Mouse (Mus musculus) kidney, postnatal 14 days (tissue): ENCODE measurements at regions not wholly inside any gene's neighbourhood (a gene's known extent, or its start where the extent isn't known, plus 50 kb on each side); places are given as distances from the start of the nearest gene placed in this dataset.

Source experiments
- DNase-seq: peaks from one replicate; pipeline ENCODE4 v3.0.0; 2022; ENCODE audit warnings: mixed read lengths

DNA sequence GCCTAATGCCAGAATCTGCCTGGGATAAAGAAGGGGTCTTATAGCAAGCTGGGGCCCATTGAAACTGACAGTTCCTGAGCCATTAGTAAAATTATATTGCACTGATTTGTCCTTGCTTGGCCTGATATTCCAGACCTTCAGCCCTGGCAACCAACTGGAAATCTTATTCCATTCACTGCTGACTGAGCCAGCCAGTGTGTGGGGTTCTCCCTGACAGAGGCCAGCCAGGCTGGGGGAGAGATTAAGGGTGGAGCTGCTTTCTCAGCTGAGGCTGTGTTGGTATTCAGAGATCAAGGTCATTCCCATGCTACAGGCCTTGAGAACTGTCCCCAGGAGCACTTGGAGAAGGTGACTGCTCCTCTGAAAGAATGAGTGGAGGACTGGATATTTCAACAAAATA lies 226.9 kb downstream of the Ar start:
- no peak for DNase-seq

- peak; percentile 78 for DNase-seq
Observed at GRCm38 (mm10) chrX:98380247-98380905, 231.8 kb downstream of the Ar start.

- no peak for DNase-seq
Observed at GRCm38 (mm10) chrX:98384017-98384416, 235.4 kb downstream of the Ar start.

DNA sequence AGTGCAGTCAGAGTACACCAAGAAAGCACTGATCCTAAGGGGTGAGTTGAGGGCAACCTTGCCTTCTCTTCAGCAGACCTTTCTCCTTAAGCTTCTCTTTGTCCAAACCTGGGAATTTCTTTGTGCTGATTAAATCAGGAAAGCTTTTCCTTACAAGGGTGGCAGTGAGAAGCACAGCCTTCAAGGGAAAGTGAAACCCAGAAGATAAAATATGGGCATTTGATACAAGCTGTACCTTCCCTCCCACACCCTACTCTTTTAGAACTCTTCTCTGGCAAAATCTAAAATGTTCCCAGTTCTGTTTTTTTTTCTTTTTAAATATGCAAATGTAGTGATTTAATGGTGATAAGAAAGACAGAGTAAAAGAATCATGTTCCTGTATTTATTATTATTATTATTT lies 243.8 kb downstream of the Ar start:
- no peak for DNase-seq

DNA sequence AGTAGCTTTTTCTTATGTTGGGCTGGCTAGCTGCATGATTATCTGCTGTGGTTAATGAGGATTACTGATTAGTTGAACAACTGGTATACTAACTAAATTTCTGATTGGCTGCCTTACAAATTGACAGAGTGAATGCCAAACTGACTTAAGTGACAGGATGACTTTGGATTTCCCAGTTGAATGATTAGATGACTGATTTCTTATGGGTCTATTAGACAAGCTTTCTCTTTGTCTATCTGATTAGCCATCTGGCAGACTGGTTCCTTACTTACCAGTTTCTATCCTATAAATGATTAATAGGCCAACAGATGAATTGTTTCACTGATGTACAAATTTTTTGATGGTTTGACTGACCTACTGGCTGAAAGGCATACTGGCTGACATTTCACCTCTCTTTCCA lies 260.5 kb downstream of the Ar start:
- DNase-seq = no peak

GRCm38 (mm10) chrX:98419437-98419836 lies 270.9 kb downstream of the Ar start:
- DNase-seq = no peak

GRCm38 (mm10) chrX:98452026-98452425 lies 303.5 kb downstream of the Ar start:
- no peak for DNase-seq

DNA sequence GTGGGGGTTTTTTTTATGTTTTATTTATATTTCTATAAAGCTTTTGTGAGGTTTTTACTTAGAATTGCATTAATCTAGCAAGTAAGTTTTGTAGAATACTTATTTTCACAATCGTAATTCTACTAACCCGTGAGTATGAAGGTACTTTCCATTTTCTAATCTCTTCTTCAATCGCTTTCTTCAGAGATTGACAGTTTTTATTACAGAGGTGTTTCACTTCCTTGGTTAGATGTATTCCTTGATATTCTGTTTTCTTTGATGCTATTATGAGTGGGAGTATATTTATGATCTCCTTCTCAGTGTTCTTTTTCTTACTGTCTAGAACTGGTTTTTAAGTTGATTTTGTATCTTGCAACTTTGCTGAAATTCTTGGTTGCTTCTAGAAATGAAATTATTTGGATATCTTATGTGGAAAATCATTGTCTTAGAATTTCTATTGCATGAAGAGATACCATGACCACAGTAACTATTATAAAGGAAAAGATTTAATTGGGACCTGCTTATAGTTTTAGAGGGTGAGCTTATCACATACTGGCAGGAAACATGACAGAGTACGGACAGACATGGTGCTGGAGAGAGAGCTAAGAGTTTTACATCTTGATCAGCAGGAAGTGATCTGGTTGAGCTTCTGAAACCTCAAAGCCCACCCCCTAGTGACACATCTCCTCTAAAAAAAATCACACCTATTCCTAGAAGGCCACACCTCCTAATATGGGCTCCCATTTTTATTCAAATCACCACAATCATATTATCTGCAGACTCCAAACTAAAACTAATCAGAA lies 328.1 kb downstream of the Ar start:
- DNase-seq = no peak
